11 mouse cellular contexts compared by ENCODE assay signal in the genomic region with DNA sequence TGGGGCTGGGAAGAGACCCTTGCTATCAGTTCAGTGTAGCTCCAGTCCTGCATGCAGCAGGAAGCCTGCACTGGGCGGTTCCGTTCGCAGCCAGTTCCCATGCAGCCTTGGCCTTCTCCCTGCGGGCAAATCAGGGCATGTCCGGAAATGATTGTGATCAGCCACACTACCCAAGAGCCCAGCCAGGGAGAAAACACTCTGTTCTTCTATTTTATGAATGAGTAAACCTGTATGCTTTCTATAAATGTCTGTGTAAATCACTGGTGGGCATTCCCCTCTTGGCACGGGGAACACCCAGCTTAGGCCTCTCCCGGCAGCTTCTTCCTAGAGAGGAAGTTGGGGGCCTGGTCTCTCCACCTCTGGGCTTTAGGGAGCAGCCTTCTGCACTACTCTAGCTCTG.
A peak's percentile ranks its signal among the peaks of the same experiment; 100 is the strongest.
DNase-seq lines count a peak whose midpoint lies in the region; ATAC-seq and TF ChIP-seq lines count a peak whose summit lies in the region.
"Had no signal": no experiment of that assay in that cellular context is flagged by ENCODE, and none has a peak within 500 bp of the region (broad histone marks: within the 10 kb centered on the region; RNA-seq: fewer than 3 reads in every experiment).

No protein-coding gene starts in this region.

- TF ChIP-seq CTCF in cerebellum, adult 2 months (IDR thresholded peaks at IDR 0.05; ENCODE audit: borderline replicate concordance, insufficient read depth, low read depth, low read length) = no peak

- no peak for ATAC-seq in midbrain, embryonic 16.5 days
- ATAC-seq: liver, embryonic 12.5 days had no signal

- no peaks in the 10 kb centered on the region for H3K36me3 ChIP-seq in midbrain, embryonic 10.5 days
- no peaks in the 10 kb centered on the region for H3K36me3 ChIP-seq in midbrain, embryonic 16.5 days (ENCODE audit: control insufficient read depth, insufficient read depth, low read length)
- no peaks in the 10 kb centered on the region for H3K36me3 ChIP-seq in limb, embryonic 10.5 days
- H3K36me3 ChIP-seq: embryonic facial prominence, embryonic 12.5 days; liver, embryonic 12.5 days had no signal

- no peak overlapping the region for H3K4me3 ChIP-seq in midbrain, embryonic 10.5 days
- no peak overlapping the region for H3K4me3 ChIP-seq in midbrain, embryonic 16.5 days (ENCODE audit: low read depth, low read length)
- H3K4me3 ChIP-seq in limb, embryonic 10.5 days = no peak overlapping the region
- H3K4me3 ChIP-seq in cerebellum, adult 2 months (replicated peaks; ENCODE audit: insufficient read depth, low read depth, low read length) = no peak overlapping the region
- H3K4me3 ChIP-seq: embryonic facial prominence, embryonic 12.5 days; liver, embryonic 12.5 days had no signal

- peaks cover 42% of the 10 kb centered on the region for H3K27me3 ChIP-seq in midbrain, embryonic 10.5 days (ENCODE audit: low read depth, poor library complexity, severe bottlenecking)
- no peaks in the 10 kb centered on the region for H3K27me3 ChIP-seq in midbrain, embryonic 16.5 days (ENCODE audit: control insufficient read depth, insufficient read depth, low read depth, low read length)
- H3K27me3 ChIP-seq in limb, embryonic 10.5 days (ENCODE audit: low read depth, poor library complexity, severe bottlenecking) = peaks cover 19% of the 10 kb centered on the region
- no peaks in the 10 kb centered on the region for H3K27me3 ChIP-seq in cerebellum, adult 2 months (ENCODE audit: control insufficient read depth, insufficient read depth, low read length)
- H3K27me3 ChIP-seq: embryonic facial prominence, embryonic 12.5 days; liver, embryonic 12.5 days had no signal

- H3K27ac ChIP-seq in midbrain, embryonic 10.5 days (replicated peaks) = peak overlapping the region; percentile 53
- no peak overlapping the region for H3K27ac ChIP-seq in midbrain, embryonic 16.5 days (ENCODE audit: low read length)
- H3K27ac ChIP-seq in limb, embryonic 10.5 days = peak overlapping the region; percentile 47
- no peak overlapping the region for H3K27ac ChIP-seq in cerebellum, adult 2 months (ENCODE audit: insufficient read depth, low read length)
- H3K27ac ChIP-seq: embryonic facial prominence, embryonic 12.5 days; liver, embryonic 12.5 days had no signal

- H3K4me2 ChIP-seq in midbrain, embryonic 16.5 days (ENCODE audit: low read length) = no peak overlapping the region
- H3K4me2 ChIP-seq: embryonic facial prominence, embryonic 12.5 days; liver, embryonic 12.5 days had no signal

- no peaks in the 10 kb centered on the region for H3K9me3 ChIP-seq in midbrain, embryonic 10.5 days (replicated peaks)
- H3K9me3 ChIP-seq in midbrain, embryonic 16.5 days (replicated peaks; ENCODE audit: control insufficient read depth, low read length, poor library complexity, severe bottlenecking) = no peaks in the 10 kb centered on the region
- H3K9me3 ChIP-seq in limb, embryonic 10.5 days (replicated peaks) = no peaks in the 10 kb centered on the region
- H3K9me3 ChIP-seq: embryonic facial prominence, embryonic 12.5 days; liver, embryonic 12.5 days had no signal

- TF ChIP-seq POLR2A in cerebellum, adult 2 months (IDR thresholded peaks at IDR 0.05; ENCODE audit: borderline replicate concordance, insufficient read depth, low read length) = no peak

- 92% methylated on average over 7 of the region's 7 CpGs for WGBS in midbrain, embryonic 10.5 days
- WGBS in midbrain, embryonic 16.5 days = 84% methylated on average over 7 of the region's 7 CpGs
- WGBS in limb, embryonic 10.5 days = 84% methylated on average over 7 of the region's 7 CpGs
- WGBS in cerebellum, adult 2 months = 81% methylated on average over 7 of the region's 7 CpGs

- H3K9ac ChIP-seq in midbrain, embryonic 16.5 days (ENCODE audit: low read depth, low read length) = no peak overlapping the region
- H3K9ac ChIP-seq: embryonic facial prominence, embryonic 12.5 days; liver, embryonic 12.5 days had no signal

- peak; percentile 45 to 62 for DNase-seq in adrenal gland, adult (ENCODE audit: inconsistent age in 2 of 2, low spot score in 1 of 2)
- no peak for DNase-seq in adrenal gland, postnatal 4 days (ENCODE audit: low spot score in 2 of 2)
- no peak for DNase-seq in midbrain, embryonic 10.5 days (ENCODE audit: low spot score)
- DNase-seq in limb, embryonic 10.5 days (ENCODE audit: low spot score) = no peak
- DNase-seq in urinary bladder, adult 2 months (ENCODE audit: low spot score) = peak; percentile 39
- no peak for DNase-seq in cerebellum, adult 9-10 months
- DNase-seq in cerebellum, adult 2 months = no peak
- DNase-seq: midbrain, embryonic 14.5 days had no signal

- peaks cover 54% of the 10 kb centered on the region for H3K4me1 ChIP-seq in midbrain, embryonic 10.5 days
- peaks cover 7% of the 10 kb centered on the region for H3K4me1 ChIP-seq in midbrain, embryonic 16.5 days (ENCODE audit: control insufficient read depth, insufficient read depth, low read length)
- peaks cover 61% of the 10 kb centered on the region for H3K4me1 ChIP-seq in limb, embryonic 10.5 days
- no peaks in the 10 kb centered on the region for H3K4me1 ChIP-seq in cerebellum, adult 2 months (ENCODE audit: control insufficient read depth, insufficient read depth, low read length)
- H3K4me1 ChIP-seq: liver, embryonic 12.5 days had no signal

Comparison
In these comparisons a context has a peak if more than half of its experiments do, and no peak if none do; other contexts are left out.
1. DNase-seq: peak in adrenal gland, adult (2 of 2) and urinary bladder, adult 2 months (single experiment); none in adrenal gland, postnatal 4 days (0 of 2), midbrain, embryonic 10.5 days (single experiment), limb, embryonic 10.5 days (single experiment), cerebellum, adult 9-10 months (single experiment) and cerebellum, adult 2 months (0 of 2).
2. H3K27ac ChIP-seq: peak in midbrain, embryonic 10.5 days (single experiment) and limb, embryonic 10.5 days (single experiment); none in midbrain, embryonic 16.5 days (single experiment) and cerebellum, adult 2 months (single experiment).